Mouse (Mus musculus): Measurements from ENCODE around the gene Slc12a1.
A peak's percentile ranks its signal among the peaks of the same experiment; 100 is the strongest.
"Not testable (repeated sequence)": the region's sequence is repeated elsewhere in the genome, so short reads cannot be mapped to it uniquely, and the experiment has no call there.

Slc12a1 gene

DNA sequence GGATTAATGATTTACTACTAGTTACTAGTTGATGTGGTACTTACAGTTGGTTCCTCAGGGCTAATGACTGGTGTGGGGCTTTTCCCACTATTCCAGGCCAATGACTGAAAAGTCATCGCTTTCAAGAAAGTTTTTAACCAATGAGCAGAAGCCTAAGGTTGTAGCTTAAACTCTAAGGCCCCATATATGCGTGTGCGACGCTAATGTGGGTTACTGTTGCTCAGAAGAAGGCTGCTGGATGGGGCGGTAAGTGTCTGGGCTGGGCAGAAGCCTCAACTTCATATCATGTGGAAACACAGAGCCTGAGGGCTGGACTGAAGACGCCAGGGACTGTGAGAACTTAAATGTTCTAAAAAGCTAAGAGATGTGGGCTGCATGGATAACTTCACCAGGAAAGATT is at the start of gene Slc12a1:
TSS of gene Slc12a1 (plus strand) at position 118 of the 400 bp plus-strand sequence.
- no peak for DNase-seq

DNA sequence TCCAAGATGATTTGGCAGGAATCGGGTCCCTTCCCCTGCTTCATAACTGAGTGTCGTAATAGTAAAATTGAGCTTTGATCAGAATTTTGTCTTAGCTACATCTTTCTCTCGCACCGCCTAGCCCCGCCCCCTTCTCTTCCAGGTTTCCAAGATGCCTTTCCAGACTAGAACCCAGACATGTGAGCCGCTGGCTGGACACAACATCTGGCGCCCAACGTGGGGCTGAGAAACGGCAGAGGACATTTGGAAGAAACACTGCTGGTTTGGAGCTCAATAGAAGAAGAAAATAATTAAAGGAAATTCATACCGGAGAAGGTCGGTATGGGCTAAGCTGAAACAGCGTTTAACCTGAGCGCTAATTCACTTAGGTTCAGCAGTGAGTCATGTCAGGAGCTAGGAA is 47.8 kb upstream of the Slc12a1 start:
- not testable (repeated sequence) for DNase-seq

DNA sequence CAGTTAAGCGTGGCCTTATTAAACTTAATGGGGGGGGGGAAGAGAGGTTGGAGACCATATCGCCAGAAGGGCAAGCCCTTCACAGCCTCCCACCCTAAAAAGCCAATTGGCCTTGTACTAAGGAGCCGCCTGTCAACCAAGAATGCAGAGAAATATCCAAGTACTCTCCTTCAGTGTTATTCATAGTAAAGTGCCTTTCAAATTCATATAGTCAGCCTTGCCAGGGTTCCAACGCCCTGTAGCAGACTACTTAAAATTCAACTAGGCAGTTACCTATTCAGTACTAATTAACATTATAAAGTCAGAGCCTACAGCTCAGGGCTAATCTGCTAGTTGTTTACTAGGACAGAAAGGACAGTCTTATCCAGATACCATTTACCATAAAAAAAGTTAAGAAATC is 45.8 kb upstream of the Slc12a1 start:
- DNase-seq: not testable (repeated sequence)

DNA sequence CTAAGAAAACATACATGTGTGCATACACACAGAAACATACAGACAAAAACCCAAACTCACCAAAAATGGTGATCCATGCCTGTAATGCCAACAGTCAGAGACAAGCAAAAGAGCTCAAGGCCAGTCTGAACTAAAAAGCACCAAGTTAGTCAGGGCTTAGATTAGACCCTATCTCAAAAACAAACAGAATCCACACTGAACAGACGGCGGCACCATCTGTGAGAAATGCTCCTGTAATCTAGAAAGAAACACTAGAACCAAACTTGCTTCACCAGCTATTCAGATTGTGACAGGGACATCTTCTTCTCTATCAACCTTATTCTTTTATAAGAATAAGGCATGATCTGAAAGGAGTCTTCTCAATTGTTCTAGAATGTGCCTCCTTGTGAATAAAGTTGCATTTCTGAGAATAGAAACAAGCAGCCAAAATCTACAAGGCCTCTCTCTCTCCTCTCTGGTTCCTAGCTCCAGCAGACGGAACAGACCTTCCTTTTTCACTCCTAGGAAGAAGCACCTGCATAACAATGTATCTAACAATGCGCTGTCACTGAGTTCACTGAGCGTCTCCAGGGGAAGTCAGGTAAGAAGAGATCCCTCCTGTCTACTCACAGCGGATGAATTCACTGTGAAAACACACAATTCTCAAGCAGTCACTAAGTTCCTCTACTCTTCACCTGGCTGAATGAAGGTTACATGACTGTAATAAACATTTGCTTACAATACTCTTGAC is 32.8 kb upstream of the Slc12a1 start:
- no peak for DNase-seq

DNA sequence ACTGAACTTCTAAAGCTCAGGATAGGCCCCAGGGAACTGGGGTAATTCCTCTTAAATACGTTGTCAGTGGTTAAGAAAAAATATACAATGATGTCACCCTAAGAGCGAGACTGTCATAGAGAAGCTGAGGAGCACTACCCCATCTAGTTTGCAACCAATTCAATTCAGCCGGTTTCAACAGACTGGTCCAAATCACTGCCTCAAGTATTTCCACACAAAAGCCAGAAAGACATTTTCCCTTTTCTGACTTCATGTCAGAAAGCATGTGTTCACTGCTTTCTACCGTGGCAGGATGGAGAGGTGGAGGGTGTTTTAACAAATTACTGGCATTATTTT is 30.0 kb upstream of the Slc12a1 start:
- DNase-seq: no peak

DNA sequence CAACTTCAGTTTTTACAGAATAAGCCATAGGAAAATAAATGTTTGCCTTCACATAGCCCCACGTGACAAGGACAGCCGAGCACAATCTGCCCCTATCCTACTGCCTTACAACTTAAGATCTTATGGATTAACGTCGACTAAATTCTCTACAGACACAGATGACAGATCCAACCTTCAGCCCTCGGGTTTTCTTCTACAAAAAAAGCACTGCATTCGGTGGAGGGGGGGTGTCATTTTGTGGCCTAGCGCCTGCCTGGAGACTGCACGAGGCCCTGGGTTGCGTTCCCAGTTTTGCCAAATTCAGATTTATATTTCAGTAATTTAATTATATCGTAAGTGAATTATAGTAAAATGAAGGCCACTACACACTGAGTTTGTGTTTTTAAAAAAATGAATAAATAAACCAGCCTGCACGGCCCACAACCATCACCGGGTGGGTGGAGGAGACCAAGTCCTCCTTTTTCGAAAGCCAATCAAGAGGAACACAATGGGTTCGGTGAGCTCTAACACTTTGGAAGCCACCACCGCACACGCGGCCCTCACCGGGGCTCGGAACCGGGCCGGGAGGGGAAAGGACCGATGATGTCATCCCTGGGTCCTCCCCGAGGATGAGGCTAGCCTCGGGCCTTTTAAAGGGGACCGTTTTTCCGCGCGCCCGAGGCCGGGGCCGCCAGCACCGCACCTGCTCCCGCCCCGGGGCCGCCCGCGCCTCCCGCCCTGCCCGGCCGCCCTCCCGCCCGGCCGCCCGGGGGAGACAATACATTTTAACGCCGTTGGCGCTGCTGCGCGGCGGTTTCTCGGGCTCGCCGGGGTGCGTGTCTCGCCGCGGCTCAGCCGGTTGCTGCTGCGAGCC is 29.5 kb upstream of the Slc12a1 start:
- peak; percentile 75 for DNase-seq

DNA sequence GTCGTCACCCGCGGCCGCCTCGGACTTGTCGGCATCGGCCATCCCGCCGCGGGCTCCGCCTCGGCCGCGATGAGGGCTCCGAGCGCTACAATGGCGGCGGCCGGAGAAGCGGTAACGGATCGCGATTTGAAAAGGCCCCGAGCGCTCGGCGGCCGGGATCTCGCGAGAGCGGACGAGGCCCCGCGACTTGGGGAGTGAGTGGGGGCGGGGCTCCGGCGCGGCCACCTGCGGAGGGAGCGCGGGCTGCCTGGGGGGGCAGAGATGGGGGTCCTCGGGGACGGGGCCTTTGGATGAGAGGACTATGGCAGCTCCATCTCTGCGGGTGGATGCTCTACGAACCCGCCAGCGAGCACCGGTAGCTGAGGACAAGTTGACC is 28.8 kb upstream of the Slc12a1 start, which contains the start of gene Myef2:
TSS of gene Myef2 (minus strand) at position 185 of the 376 bp plus-strand sequence.
- DNase-seq: peak; percentile 78

DNA sequence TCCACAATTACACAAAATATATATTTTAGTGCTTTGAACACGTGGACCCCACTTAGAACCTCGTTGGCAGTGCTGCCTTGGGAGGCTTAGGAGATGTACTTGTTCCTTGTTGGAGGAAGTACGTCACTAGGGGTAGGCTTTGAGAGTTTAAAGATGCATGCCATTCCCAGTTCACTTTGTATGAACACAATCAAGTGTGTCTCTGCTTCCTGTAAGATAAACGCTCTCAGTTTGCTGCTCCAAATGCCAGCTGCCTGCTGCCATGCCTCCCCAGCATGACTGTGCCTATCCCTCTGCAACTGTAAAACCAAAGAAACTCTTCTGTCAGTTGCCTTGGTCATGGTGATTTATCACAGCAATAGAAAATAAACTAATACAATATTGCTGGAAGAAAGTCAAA is 26.5 kb upstream of the Slc12a1 start:
- no peak for DNase-seq

DNA sequence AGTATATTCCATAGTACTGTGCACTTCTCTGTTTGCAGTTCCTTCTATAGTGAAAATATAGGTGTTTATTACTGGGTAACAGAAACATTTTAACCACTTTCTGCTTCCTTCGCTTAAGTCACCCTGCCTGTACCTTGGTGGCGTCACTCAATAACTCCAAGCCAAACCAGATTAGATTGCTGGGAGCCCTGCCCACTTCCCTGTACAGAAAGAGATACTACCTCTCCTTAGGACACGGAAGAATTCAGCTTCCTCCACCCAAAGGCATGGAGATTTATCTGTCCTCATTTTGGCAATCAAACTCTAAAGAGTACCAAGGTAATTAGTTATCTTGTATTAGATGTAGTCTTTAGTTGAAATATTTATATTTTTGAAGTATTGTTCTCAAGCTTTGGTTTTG is 25.5 kb upstream of the Slc12a1 start:
- no peak for DNase-seq

DNA sequence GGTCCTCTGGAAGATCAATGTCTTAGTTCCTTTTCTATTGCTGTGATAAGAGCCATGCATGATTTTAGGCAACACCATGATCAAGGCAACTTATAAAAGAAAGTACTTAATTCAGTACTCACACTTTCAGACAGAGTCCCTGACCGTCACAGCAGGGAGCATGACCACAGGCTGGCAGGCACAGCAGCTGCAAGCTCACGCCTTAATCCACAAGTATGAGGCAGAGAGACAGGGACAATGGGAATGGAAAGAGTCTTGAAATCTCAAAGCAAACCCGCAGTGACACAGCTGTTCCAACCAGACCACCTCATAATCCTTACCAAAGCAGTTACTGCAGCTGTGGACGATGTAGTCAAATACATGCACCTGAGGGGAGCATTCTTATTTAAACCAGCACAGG is 18.2 kb upstream of the Slc12a1 start:
- DNase-seq: no peak

DNA sequence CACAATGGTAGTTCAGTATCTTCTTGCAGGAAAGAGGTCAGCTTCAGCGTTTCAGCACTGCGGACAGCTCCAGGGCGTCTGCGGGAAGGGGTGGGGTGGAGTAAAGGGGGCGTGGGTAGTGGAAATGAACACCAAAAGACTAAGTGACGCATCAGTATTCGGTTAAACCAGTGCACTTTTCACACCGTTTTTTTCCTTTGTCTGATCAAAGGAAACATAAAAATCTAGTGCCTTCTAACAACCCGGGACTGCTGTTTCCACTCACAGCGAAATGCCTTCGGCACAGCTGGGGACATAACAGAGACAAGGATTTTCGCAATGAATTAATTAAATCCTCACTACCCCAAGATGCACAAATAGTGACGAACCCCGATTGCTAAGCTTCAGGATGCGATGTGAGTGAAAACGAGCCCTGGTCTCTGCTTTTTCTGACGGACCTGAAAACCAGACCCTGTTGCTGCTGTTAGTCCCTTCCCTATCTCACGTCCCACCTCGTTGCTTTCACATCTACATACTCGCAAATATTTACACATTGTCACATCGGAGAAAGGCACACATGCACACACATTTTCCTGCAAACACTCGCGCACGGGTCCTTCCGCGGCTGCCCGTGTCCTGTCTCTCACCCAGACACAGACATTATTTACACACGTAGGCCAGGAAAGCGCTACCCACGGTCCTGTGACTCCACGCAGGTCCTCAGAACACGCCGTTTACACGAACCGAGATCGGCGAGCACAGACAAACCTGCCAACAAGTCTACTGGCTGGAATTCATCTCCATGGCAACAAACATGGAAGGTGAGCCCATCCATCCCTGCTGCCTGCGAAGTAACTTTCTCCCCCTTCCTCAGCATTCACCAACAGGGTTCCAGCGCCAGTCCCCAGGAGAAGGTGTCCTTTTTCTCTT is 16.1 kb upstream of the Slc12a1 start, which contains the start of gene Ctxn2:
TSS of gene Ctxn2 (plus strand) at position 790 of the 909 bp plus-strand sequence.
- DNase-seq: peak; percentile 44

DNA sequence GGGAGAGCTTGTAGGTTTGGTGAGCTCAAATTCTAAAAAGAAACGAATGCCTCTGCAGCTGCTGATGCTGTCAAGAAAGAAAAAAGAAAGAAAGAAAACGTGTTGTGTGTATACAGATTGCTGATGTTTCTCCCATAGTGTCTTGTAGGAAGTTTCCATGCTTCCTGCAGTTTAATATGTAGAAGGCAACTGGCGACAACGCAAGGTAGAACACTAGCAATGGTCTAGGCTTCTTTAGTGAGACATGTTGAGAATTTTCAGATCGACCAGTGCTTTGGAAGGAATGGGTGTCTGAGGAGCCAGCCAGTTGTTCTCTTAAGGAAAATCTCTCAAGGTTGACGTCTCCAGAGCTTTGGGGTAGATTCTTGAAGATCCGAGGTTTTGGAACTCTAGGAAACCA is 15.5 kb upstream of the Slc12a1 start:
- no peak for DNase-seq

DNA sequence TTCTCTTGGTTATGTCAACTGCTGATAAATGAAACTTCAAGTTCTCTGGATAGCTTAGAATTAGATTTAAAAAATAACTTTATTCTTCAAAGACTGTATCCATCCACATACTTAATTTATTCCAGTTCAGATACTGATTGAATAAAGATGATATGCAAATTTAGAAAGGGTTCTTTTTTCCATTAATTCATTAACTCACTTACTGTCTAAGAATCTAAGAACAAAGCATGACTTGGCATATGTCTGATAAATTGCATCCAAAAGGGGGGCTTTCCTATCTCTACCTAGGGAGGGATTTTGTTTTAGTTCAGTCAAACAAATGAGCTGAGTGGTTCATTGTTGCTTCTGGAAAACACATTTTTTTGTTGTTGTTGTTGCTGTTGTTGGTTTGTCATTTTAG is 10.0 kb upstream of the Slc12a1 start:
- DNase-seq: no peak

DNA sequence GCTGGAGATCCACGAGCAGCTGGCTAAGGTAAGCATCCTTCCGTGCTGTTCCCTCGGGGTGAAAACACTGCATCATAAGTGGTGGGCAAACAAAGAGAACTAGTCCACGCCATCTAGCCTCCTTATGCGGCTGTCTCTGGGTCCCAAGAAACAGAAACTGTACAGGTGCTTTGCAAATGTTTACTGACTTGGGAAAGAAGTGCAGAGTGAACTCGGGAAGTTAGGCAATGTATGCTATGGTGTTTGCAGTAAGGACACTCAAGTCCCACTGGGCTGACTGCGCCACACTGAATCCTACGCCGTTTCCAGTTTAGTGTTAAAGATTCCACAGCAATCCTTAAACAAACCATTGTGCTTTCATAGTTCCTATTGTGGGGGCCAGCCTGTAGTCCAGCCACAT is 2.0 kb downstream of the Slc12a1 start:
- no peak for DNase-seq

DNA sequence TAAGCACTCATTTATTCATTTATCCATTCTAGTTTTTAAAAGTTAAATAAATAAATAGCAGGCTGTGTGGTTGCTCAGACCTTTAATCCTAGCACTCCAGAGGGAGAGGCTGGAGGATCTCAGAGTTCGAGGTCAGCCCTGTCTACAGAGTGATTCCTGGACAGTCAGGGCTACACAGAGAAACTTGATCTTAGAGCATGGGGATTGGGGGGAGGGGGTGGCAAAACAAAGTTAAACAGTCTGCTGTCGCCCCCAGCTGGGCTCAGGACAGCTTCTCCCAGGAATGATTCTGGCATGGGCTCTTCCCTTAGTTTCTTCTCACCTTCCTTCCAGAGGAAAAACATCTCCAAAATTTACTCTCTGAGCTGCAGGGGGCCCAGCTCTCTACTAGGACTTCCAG is 3.2 kb downstream of the Slc12a1 start:
- DNase-seq: no peak

DNA sequence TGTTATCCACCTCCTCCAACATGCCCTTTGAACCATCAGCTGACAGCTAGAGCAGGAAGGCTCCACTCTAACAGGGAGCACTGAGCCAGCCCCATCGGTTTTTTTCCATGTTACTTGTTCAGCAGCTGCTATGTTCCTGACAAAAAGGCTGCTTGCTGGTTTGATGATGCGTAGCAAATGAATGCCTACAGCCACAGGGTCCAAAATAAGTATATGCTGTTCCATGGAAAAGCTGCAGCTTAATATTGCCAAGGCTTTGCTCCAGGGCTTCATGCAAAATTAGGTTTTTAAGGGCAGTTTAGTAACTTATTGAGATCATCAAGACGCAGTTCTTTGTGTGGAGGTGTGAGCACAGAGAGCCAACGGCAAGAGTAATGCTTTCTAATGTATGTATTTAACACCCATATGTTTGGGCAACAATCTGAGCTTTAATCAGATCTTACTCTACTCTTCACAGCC is 9.7 kb downstream of the Slc12a1 start:
- no peak for DNase-seq

DNA sequence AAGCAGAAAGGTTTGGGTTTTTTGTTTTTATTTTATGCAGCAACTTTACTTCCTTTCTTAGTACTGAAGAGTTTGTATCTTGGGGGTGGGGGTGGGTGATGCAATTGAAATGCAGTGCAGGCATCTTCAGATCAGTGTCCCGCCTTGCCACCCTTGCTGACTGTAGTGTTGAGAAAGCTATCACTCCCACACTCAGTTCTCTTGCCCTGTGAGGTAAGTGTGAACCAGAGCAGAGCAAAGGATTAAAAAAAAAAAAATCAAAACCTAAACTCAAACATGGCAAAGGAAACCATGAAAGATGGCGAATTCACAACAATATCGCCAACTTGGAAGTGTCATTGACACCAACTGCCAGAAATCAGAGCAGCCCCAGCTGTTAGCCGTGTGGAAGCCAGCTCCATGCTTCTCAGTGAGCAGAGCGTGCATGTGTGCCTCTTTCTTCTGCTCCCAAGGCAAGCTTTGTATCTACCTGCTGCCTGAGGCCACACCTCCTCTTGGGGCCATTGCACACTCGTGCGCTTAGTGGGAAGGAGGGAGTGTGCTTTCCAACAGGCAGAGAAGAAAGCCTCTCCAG is 26.0 kb downstream of the Slc12a1 start:
- no peak for DNase-seq

DNA sequence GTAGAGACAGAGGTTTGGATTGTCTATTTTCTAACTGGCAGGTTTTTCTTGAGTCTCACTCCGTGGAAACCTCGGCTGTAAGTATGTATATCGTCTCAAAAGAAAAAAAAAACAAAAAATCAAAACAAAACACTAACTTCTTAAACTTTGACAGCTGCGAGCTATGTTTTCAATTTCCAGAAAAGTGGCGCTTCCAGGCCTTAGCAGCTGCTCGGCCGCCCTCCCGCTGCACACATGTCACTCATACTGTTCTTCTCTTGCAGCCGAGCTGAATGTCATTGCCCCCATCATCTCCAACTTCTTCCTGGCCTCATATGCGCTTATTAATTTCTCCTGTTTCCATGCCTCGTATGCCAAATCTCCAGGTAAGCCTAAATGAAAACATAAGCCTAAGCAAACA is 35.6 kb downstream of the Slc12a1 start:
- DNase-seq: no peak

DNA sequence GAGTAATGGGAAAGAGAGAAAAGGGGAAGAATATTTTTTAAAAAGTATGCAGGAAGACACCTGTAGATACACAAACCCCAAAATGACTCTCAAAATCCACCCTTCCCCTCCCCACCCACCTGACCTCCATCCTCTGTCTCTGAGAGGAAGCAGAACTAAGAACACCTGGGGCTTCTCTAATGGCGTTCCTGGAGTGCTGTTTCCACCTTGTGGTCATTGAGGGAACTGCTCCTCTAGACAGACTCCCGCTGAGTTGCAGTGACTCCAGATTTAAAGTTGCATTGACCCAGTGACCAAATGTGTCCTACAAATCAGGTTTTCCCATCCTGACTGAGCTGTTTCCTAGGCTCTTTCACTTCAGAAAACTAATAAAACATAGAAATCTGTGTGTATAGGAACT is 36.9 kb downstream of the Slc12a1 start:
- DNase-seq: peak; percentile 32

DNA sequence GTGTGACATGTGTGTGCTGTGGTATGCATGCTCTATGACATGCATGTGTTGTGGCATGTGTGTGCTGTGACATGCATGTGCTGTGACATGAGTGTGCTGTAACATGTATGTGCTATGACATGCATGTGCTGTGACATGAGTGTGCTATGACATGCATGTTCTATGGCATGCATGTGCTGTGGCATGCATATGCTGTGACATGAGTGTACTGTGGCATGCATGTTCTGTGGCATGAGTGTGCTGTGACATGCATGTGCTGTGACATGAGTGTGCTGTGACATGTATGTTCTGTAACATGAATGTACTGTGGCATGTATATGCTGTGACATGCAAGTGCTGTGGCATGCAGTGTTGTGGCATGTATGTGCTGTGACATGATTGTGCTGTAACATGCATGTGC is 40.6 kb downstream of the Slc12a1 start:
- DNase-seq: no peak

DNA sequence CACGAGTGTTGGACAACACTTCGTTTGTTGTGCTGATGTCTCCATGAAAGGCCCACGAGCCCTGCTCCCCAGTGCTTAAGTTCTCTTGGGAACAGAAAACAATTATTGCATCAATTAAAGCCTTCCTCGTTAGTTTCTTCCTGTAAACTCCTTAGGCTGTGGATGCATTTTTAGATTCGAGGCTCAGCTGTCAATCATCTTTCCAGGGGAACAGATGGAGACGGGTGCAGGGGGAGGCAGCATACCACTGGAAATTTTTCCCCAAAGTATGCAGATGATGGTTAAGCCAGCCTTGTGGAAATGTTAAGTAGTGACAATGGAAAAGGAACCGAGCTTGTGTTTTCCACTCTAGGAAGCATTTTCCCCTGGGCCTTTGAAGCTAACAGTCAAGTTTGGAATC is 44.5 kb downstream of the Slc12a1 start:
- DNase-seq: no peak

DNA sequence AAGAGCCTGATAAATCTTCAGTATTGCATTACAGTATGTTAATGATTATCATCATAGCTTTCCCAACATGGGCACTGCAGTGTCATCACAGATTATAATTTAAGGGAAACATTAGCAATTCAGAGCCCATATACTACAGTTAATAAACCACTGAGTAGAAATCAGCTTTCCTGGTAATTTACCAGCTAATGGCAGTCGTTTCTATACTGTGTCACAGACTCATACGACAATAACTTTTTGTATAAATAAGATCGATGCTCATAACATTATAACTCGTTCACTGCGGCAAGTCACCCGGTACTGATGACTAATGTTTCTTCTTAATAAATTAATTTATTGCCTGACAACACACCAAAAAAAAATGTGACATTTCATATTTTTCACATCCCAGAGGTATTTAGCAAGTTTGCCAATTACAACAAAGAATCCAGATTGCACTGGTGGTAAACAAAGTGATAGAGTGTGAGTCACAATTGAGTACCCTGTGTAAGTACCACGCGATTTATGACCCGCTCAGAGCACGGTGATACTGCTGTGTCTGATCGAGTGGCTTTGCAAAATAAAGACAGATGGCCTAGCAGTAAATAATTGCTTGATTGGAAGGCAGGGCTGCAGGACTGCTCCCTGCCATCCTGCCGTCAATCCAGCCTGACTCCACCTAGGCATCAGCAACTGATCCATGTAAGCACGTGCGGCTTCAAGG is 56.7 kb downstream of the Slc12a1 start:
- DNase-seq: no peak

All from cerebellum, adult 11-12 months (tissue).